Mouse (Mus musculus) heart, postnatal 0 days (tissue): ENCODE data around the gene Tubb2a.

ENCODE experiments used
- CTCF ChIP-seq: IDR thresholded peaks from 2 replicates; pipeline ENCODE4 v1.5.1; 2016; ENCODE audit warnings: antibody characterized with exemption, control low read depth, low read depth
- EP300 ChIP-seq: IDR thresholded peaks from 2 replicates; pipeline ENCODE4 v1.6.1; 2016; ENCODE audit warnings: antibody characterized with exemption, low read depth

DNA sequence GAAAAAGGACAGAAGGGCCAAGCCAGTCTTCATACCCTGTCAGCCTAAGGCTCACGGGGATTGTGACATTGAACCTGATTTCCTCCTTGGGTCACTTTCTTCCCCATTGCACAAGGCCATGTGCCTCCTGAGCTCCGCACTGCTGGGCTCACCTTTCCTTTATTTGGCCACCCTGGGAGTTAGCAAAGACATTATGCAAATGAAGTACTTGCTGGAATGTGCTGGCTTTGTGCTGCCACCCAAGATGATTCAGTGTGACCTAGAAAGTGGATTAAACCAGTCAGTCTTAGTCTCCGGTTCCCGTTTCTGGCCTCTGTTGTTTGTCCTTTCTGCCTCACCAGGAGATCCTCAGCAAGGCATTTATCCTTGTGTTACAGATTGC, 31.9 kb upstream of the Tubb2a start:
- TF ChIP-seq CTCF: no peak
- no peak for TF ChIP-seq EP300
